Mouse (Mus musculus) brain, embryonic 14.5 days (tissue): ENCODE data around the gene Rnf7. TPM values are rescaled to one million over a fixed set of nuclear protein-coding genes. Genes with fewer than 3 reads are reported as not detected.
A peak's percentile ranks its signal among the peaks of the same experiment; 100 is the strongest.
"Not testable (repeated sequence)": the region's sequence is repeated elsewhere in the genome, so short reads cannot be mapped to it uniquely, and the experiment has no call there.

ENCODE experiments used
- DNase-seq: peaks from one replicate; pipeline ENCODE4 v3.0.0-alpha.2; 2011; ENCODE audit warnings: low read depth
- CTCF ChIP-seq: fragments of 200-500 bp; IDR thresholded peaks from 2 replicates; pipeline ENCODE4 v1.5.1; 2012; ENCODE audit warnings: inconsistent platforms, mild to moderate bottlenecking, moderate library complexity, borderline replicate concordance; ENCODE audit not compliant: insufficient read depth, insufficient read length; ENCODE audit errors: extremely low read depth
- POLR2A ChIP-seq: fragments of 200-500 bp; IDR thresholded peaks from 2 replicates; pipeline ENCODE4 v1.6.1; 2012; ENCODE audit warnings: mild to moderate bottlenecking, inconsistent platforms, borderline replicate concordance; ENCODE audit not compliant: poor library complexity, insufficient read depth, insufficient read length, severe bottlenecking; ENCODE audit errors: extremely low read depth
- polyA plus RNA-seq: library from polyadenylated mRNA; depleted of rRNA; stranded (reverse); fragments of >200 nt; gene quantifications from 2 replicates; pipeline ENCODE4 v1.2.3, GENCODE M21; 2012; rRNA removed

Rnf7 gene
- 215 and 233 TPM in 2 replicates for polyA plus RNA-seq

DNA sequence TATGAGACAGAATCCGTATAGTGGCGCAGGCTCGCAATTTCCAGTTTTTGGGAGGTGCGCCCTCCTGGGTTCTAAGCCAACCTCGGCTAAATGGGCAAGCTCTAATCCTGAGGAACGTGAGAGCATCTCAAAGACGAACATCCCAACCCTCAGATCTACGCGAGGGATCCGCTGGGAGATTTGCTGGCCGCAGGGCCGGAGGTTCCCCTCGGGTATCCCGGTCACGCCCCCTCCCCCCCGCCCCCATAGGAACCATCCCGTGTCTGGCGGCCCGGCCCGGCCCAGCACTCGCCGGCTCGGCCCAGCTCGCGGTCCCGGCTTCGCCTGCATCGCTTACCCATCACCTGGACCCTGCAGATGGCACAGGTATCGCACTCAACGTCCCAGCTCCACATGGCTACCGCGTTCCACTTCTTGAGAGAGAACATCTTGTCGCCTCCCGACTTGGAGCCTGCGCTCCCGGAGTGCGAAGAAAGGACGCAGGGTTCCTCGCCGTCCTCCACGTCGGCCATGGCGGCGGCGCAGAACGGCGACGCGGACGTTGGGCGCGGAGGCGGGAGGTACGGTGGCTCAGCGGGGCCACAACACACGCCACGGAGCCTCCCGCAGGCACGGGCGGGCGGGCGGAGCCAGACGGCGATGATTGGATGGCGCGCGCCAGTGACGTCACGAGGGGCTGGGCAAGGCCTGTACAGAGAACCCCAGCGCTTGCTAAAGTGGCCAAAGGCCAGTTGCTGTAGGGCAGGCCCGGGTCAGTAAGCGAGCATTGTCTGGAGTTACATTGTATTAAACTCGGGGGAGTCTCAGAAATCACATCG, at the start of gene Rnf7:
Gene Rnf7, minus strand, starts transcription at position 605 of the 818 bp plus-strand sequence.
- TF ChIP-seq CTCF (no peak), POLR2A (no peak; the same call in 1 of the 2 replicates)
- DNase-seq: peak; percentile 99

DNA sequence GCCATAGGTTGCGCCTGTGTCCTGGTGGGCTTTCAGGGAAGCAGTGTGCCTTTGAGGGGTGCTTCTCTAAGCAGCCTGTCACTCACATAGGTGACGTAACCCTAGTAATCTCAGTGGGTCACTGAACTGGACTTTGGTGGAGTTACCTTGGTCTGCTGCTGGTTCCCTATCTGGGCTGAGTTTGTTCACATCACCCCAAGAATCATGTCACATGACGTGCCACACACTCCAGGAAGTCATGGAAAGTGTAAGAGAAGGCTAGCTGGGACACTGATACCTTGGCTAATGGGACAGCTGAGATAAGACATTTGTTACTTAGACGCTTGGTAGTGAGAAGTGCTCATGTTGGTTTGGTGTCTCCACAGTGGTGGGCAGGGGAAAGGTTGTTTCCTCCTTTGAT, 47.5 kb upstream of the Rnf7 start:
- TF ChIP-seq CTCF: no peak
- no peak for TF ChIP-seq POLR2A
- no peak for DNase-seq

DNA sequence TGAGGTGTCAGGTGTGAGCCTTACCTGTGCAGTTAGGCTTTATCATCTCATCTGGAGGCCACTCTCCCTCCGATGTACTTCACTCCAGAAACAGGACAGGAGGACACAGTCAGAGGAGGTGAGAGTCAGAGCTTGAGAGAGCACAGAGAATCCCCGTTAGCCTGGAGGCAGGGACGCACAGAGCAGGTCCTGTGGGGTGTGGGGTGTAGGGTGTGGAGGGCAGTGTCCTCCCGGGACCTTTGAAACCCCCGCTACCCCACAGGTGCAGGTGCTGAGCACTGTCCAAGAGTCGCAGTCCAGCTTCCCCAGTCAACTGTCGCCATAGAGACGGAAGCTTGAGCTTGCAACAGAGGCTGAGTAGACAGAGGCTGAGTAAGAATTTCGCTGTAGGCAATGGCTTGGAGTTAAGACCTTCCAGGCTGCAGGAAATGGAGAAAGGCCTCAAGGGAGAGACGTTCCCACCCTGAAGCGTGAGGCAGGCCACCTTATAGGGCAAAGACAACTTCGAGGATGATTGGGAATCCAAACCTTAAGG, 46.6 kb upstream of the Rnf7 start, which contains the start of gene Gm28729:
Gene Gm28729, minus strand, starts transcription at position 293 of the 535 bp plus-strand sequence.
- peak; percentile 20 for DNase-seq
- TF ChIP-seq CTCF (no peak), POLR2A (no peak)

DNA sequence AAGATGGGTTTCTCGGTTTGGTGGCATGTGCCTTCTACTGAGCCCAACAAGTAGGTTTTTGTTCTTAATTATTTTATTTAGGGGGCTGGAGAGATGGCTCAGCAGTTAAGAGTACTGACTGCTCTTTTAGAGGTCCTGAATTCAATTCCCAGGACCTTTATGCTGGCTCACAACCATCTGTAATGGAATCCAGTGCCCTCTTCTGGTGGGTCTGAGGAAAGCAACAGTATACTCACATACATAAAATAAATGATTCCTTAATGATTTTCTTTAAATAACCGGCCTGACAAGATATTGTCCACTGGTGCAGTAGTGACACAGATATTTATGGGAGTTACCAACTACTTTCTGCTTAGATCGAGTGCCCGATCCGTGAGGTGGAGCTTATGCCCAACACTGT, 44.7 kb upstream of the Rnf7 start:
- TF ChIP-seq POLR2A (no peak), CTCF (no peak)
- DNase-seq: no peak

DNA sequence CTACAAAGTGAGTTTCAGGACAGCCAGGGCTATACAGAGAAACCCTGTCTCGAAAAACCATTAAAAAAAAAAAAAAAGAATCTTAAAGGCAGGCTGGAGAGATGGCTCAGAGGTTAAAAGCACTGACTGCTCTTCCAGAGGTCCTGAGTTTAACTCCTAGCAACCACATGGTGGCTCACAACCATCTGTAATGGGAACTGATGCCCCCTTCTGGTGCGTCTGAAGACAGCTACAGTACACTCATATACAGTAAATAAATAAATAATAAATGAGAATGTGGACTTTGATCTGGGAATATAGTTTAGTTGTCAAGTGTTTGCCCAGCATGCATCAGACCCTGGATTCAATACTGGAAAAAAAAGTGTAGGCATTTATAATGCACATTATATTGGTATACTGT, 43.1 kb upstream of the Rnf7 start:
- peak; percentile 2; the same call in 1 of the 2 replicates for TF ChIP-seq CTCF
- not testable (repeated sequence) for DNase-seq

DNA sequence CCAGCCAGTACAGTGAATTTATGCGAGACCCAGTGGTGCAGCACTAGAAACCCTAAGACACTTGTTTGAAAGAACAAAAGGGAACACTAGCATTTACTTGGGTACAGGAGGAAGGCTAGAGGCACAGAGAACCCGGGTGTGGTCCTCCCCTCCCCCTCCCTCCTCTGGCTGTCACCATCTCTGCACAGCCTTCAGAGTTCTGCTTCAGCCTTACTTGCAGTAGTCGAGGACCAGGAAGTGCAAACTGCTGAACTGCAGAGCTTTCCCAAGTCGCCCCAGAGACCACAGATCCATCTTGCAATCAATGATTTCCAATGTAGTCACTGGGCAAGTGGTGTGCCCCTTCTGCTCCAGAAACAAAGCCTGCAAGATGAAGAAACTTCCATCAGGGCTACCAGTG, 39.0 kb upstream of the Rnf7 start:
- no peak for DNase-seq
- TF ChIP-seq POLR2A: no peak
- TF ChIP-seq CTCF: no peak

DNA sequence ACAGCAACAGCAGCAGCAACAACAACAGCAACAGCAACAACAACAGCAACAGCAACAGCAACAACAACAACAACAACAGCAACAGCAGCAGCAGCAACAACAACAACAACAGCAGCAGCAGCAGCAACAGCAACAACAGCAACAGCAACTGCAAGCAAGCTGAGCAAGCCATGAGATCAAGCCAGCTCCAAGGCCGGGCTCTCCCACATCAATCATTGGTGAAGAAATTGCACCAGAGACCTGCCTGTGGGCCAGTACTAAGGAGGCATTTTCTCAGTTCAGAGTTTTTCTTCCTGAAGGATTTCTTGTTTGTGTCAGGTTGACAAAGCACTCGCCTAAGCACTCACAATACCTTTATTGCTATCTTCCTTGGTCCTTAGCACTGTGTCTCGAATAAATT, 38.3 kb upstream of the Rnf7 start:
- TF ChIP-seq POLR2A: no peak
- no peak for TF ChIP-seq CTCF
- DNase-seq: no peak

DNA sequence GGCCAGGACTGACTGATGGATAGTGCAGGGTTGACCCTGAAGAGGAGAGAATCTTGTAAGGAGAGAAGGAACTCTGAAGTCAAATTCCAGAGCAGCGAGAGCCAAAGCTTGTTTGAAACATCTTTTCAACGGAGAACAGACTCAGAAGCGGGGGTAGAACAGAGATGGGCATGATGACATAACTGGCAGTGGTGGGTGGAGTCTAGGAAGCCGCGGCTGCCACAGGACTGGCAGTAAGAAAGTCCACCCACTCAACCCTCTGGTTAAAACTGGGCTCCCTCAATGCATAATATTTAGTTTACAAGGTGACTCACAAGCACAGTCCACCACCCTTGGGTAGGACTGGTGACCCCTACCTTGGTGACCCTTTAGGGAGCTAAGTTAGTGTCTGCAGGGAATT, 37.3 kb upstream of the Rnf7 start:
- DNase-seq: no peak
- TF ChIP-seq POLR2A: no peak
- TF ChIP-seq CTCF: no peak

DNA sequence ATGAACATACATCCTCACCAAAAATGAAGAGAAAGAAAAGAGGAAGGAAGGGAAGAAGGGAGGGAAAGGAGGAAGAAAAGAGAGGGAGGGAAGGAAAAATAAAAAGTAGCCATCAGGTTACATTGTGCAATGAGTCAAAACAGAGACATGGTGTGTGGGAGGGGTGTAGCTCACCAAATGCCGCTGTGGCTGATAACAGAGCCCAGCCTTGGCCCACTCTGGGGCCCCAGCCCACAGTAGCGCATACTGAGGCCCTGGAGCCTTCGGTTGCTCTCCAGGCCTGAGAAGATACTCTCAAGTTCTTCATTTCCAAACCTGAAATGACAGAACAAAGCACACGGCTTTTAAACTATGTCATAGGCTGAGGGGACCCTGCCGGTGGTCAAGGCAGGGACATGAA, 35.8 kb upstream of the Rnf7 start:
- no peak for DNase-seq
- no peak for TF ChIP-seq CTCF
- no peak for TF ChIP-seq POLR2A

DNA sequence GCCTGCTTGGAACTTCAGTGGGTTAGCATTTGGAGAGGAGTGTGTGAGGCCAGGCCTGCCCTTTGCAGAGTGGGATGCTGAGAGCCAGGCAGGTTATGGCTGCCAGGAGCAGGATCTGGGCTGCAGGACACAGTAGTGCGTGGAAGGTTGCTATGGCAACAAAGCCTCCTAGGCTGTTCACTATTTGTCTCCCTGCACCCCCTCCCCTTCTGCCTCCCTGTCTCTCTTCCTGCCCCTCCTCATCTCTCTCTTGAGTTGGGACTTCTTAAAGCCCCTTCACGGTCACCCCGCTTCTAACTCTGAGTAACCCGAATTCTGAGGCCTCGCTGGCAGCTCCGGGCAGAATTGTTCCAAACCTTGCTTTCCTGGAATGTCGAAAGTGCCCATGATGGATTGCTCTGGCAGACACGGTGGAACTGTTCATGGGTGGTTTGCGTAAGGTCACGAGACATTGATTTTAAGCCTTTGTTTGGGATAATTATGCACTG, 27.6 kb upstream of the Rnf7 start:
- TF ChIP-seq CTCF (no peak), POLR2A (no peak)
- DNase-seq: peak; percentile 89

DNA sequence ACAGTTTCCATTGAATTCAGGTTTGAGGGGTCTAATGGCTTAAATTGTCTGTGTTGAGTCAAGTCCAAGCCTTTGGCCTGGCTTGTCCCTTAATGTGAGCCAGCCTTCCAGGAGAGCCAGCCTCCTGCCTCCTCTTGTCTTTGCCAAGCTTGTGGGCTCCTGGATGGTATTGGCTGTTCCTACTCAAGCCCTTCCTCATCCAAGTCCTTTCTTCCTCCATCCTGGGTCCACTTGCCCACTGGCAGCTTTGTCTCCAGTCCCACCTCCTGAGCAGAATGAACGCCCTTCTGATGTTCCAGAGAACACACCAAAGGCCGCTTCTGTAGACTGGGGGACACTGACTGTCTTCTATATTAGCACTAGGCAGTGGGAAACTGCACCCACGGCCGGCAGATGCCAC, 26.7 kb upstream of the Rnf7 start:
- no peak for DNase-seq
- TF ChIP-seq CTCF (no peak), POLR2A (no peak)
